ENCODE assay signal across 9 mouse cellular contexts in the genomic region with DNA sequence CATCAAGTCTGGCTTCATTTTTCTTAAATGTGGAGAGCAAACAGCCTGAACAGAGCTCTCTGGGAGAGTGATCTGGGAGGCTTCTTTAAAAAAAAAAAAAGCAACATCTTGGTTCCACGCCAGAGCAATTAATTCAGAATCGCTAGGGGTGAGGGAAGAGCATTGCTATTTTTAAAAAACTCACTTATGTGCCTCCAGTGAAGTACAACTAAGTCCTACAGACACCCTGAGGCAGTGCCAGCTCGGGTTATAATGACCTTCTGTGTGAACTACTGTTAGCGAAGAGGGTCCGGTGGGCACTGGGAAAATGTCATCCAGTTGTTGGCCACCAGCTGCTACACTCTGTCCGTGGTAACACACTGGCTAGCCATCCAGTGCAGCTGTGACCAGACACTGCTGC. TPM values are rescaled to one million over a fixed set of nuclear protein-coding genes. Genes with fewer than 3 reads are reported as not detected.
DNase-seq lines count a peak whose midpoint lies in the region; ATAC-seq and TF ChIP-seq lines count a peak whose summit lies in the region.
"Had no signal": no experiment of that assay in that cellular context is flagged by ENCODE, and none has a peak within 500 bp of the region (broad histone marks: within the 10 kb centered on the region; RNA-seq: fewer than 3 reads in every experiment).

No protein-coding gene starts in this region.

- peak overlapping the region; percentile 76 for H3K27ac ChIP-seq in gastrocnemius, adult 2 months
- 0 out of 2 replicates have a peak overlapping the region, but pooled peaks have one; percentile 63 for H3K27ac ChIP-seq in neural tube, embryonic 13.5 days (replicated peaks)
- peak overlapping the region; percentile 3; the same call in 1 of the 2 replicates for H3K27ac ChIP-seq in kidney, adult 2 months (ENCODE audit: insufficient read depth, low read depth, low read length)
- H3K27ac ChIP-seq in stomach, postnatal 0 days (replicated peaks) = peak overlapping the region; percentile 88

- peak; percentile 38 for DNase-seq in gastrocnemius, adult 2 months
- DNase-seq in gastrocnemius, postnatal 10 days = no peak
- no peak for DNase-seq in neural tube, embryonic 10.5 days (ENCODE audit: extremely low spot score, low spot score)
- peak; percentile 59 for DNase-seq in kidney, adult 2 months
- DNase-seq in stomach, postnatal 0 days (ENCODE audit: low spot score) = no peak
- no peak for DNase-seq in thymus, postnatal 0 days (ENCODE audit: low spot score)

- peak overlapping the region; percentile 42 for H3K4me3 ChIP-seq in gastrocnemius, adult 2 months
- no peak overlapping the region for H3K4me3 ChIP-seq in neural tube, embryonic 13.5 days
- no peak overlapping the region for H3K4me3 ChIP-seq in kidney, adult 2 months (ENCODE audit: insufficient read depth, low read depth, low read length)
- no peak overlapping the region for H3K4me3 ChIP-seq in stomach, postnatal 0 days (ENCODE audit: low read depth, low read length)

- peaks cover 9% of the 10 kb centered on the region; the same call in 1 of the 2 replicates for H3K27me3 ChIP-seq in neural tube, embryonic 13.5 days
- no peaks in the 10 kb centered on the region for H3K27me3 ChIP-seq in kidney, adult 2 months (replicated peaks; ENCODE audit: control insufficient read depth, insufficient read depth, low read length)
- no peaks in the 10 kb centered on the region for H3K27me3 ChIP-seq in stomach, postnatal 0 days (ENCODE audit: control insufficient read depth, insufficient read depth, low read length)

- TF ChIP-seq EP300 in stomach, postnatal 0 days (optimal IDR thresholded peaks at IDR 0.05) = no peak

- peaks cover 36% of the 10 kb centered on the region for H3K4me1 ChIP-seq in neural tube, embryonic 13.5 days (replicated peaks)
- H3K4me1 ChIP-seq in kidney, adult 2 months (ENCODE audit: control insufficient read depth, insufficient read depth, low read length) = no peaks in the 10 kb centered on the region; the same call in 1 of the 2 replicates
- peaks cover 8% of the 10 kb centered on the region for H3K4me1 ChIP-seq in stomach, postnatal 0 days (replicated peaks; ENCODE audit: control insufficient read depth, insufficient read depth)

- intact Hi-C loops in gastrocnemius, adult 2 months (cut with DNase I) = no loop called here

- H3K9me3 ChIP-seq in neural tube, embryonic 13.5 days = no peaks in the 10 kb centered on the region
- H3K9me3 ChIP-seq in stomach, postnatal 0 days (ENCODE audit: control insufficient read depth, low read length) = no peaks in the 10 kb centered on the region

- no peak for TF ChIP-seq CTCF in gastrocnemius, adult 2 months (IDR thresholded peaks at IDR 0.05)
- no peak for TF ChIP-seq CTCF in kidney, adult 2 months (conservative IDR thresholded peaks at IDR 0.05; ENCODE audit: insufficient read depth, insufficient read length, low read depth, low read length)
- TF ChIP-seq CTCF in stomach, postnatal 0 days (IDR thresholded peaks at IDR 0.05; ENCODE audit: low read depth) = no peak

- 47% methylated on average over 6 of the region's 6 CpGs for WGBS in neural tube, embryonic 13.5 days
- WGBS in kidney, adult 2 months = 17% methylated on average over 6 of the region's 6 CpGs
- 36% methylated on average over 6 of the region's 6 CpGs for whole genome bisulfite sequencing in stomach, postnatal 0 days

- H3K36me3 ChIP-seq in neural tube, embryonic 13.5 days = no peaks in the 10 kb centered on the region
- no peaks in the 10 kb centered on the region for H3K36me3 ChIP-seq in kidney, adult 2 months (ENCODE audit: control insufficient read depth, insufficient read depth, low read length)
- H3K36me3 ChIP-seq in stomach, postnatal 0 days (ENCODE audit: control insufficient read depth, insufficient read depth, low read length) = no peaks in the 10 kb centered on the region

- no peak for ATAC-seq in neural tube, embryonic 13.5 days (ENCODE audit: low read depth)
- peak; percentile 18; the same call in 1 of the 2 replicates for ATAC-seq in stomach, postnatal 0 days (ENCODE audit: low FRiP score, low TSS enrichment)
- ATAC-seq in monocyte, adult 5-6 weeks (replicated peaks; ENCODE audit: insufficient number of reproducible peaks, low FRiP score, low TSS enrichment, poor library complexity, severe bottlenecking) = no peak

- TF ChIP-seq POLR2A in kidney, adult 2 months (IDR thresholded peaks at IDR 0.05; ENCODE audit: low read depth, low read length) = no peak

- no peak overlapping the region for H3K4me2 ChIP-seq in neural tube, embryonic 13.5 days
- no peak overlapping the region for H3K4me2 ChIP-seq in stomach, postnatal 0 days (replicated peaks; ENCODE audit: low read depth)

- H3K9ac ChIP-seq in neural tube, embryonic 13.5 days = no peak overlapping the region
- H3K9ac ChIP-seq in stomach, postnatal 0 days (ENCODE audit: low read length) = no peak overlapping the region

RNA-seq across cellular contexts. Expression of gene Il17d, which starts 11.1 kb away (rescaled TPM):
- total RNA-seq in gastrocnemius, adult 2 months (2021) = 1 to 10 TPM in 1 of 2 experiments, under 1 TPM in 1; 0.64 to 1.4 TPM
- total RNA-seq in gastrocnemius, postnatal 10 days (2021) = 1 to 10 TPM; 7.7 to 9.3 TPM
- polyA plus RNA-seq in neural tube, embryonic 13.5 days (2015; fragmentation: Nextera tagmentation; extraction: Ambion mirVana) = 3.9 and 4.7 TPM in 2 replicates
- polyA plus RNA-seq in kidney, adult 2 months (2012; rRNA removed) = 1.5 and 3.0 TPM in 2 replicates
- 8.5 and 10.6 TPM in 2 replicates for polyA plus RNA-seq in stomach, postnatal 0 days (2015; fragmentation: Nextera tagmentation; extraction: Ambion mirVana)
- polyA plus RNA-seq in thymus, postnatal 0 days (2015; fragmentation: Nextera tagmentation; extraction: Ambion mirVana) = 1.2 and 1.4 TPM in 2 replicates
- total RNA-seq in monocyte, adult 5-6 weeks (2017) = not detected in 3 replicates
- total RNA-seq: megakaryocyte progenitor cell, adult 5-6 weeks had no signal

RNA-seq across cellular contexts. Expression of gene Eef1akmt1, which starts 35.8 kb away (rescaled TPM):
- 10 to 100 TPM; 36.1 to 37.1 TPM for total RNA-seq in gastrocnemius, adult 2 months (2021)
- 10 to 100 TPM; 23.2 to 27.4 TPM for total RNA-seq in gastrocnemius, postnatal 10 days (2021)
- 92.3 and 108 TPM in 2 replicates for polyA plus RNA-seq in neural tube, embryonic 13.5 days (2015; fragmentation: Nextera tagmentation; extraction: Ambion mirVana)
- 21.7 and 24.4 TPM in 2 replicates for polyA plus RNA-seq in kidney, adult 2 months (2012; rRNA removed)
- polyA plus RNA-seq in stomach, postnatal 0 days (2015; fragmentation: Nextera tagmentation; extraction: Ambion mirVana) = 59.5 and 60.9 TPM in 2 replicates
- 100 and 117 TPM in 2 replicates for polyA plus RNA-seq in thymus, postnatal 0 days (2015; fragmentation: Nextera tagmentation; extraction: Ambion mirVana)
- total RNA-seq in monocyte, adult 5-6 weeks (2017) = 6.9 to 17.5 TPM (median 7.5 TPM) in 3 replicates

Comparison
In these comparisons a context has a peak if more than half of its experiments do, and no peak if none do; other contexts are left out.
1. DNase-seq: peak in gastrocnemius, adult 2 months (single experiment) and kidney, adult 2 months (single experiment); none in gastrocnemius, postnatal 10 days (single experiment), neural tube, embryonic 10.5 days (single experiment), stomach, postnatal 0 days (single experiment) and thymus, postnatal 0 days (single experiment).
2. H3K27ac ChIP-seq: peak in every context shown above with its lines; median percentile 88 in stomach, postnatal 0 days; 76 in gastrocnemius, adult 2 months; 63 in neural tube, embryonic 13.5 days; 3 in kidney, adult 2 months.